Mouse (Mus musculus) heart, embryonic 16.5 days (tissue): ENCODE measurements around the gene Cfd. TPM values are rescaled to one million over a fixed set of nuclear protein-coding genes. Genes with fewer than 3 reads are reported as not detected.

Source experiments
- ATAC-seq: fragments of 200-750 bp; cut with Nextera tagmentation; replicated peaks from 2 replicates; pipeline ENCODE4 v1.8.0; 2017; ENCODE audit warnings: moderate number of reproducible peaks; ENCODE audit not compliant: insufficient read depth, low FRiP score; ENCODE audit errors: extremely low read depth
- H3K27ac ChIP-seq: fragments of 300-500 bp; sonication (generic); 2 replicates; pipeline ENCODE4 v1.5.1; 2014; ENCODE audit warnings: mild to moderate bottlenecking, low read length, control low read depth, moderate library complexity
- H3K27me3 ChIP-seq: fragments of 300-500 bp; sonication (generic); 2 replicates; pipeline ENCODE4 v1.6.1; 2014; ENCODE audit warnings: low read length, mixed read lengths; ENCODE audit not compliant: control insufficient read depth, insufficient read depth
- H3K36me3 ChIP-seq: fragments of 300-500 bp; sonication (generic); 2 replicates; pipeline ENCODE4 v1.6.1; 2014; ENCODE audit not compliant: control insufficient read depth, insufficient read depth
- H3K4me1 ChIP-seq: fragments of 300-500 bp; sonication (generic); 2 replicates; pipeline ENCODE4 v1.6.1; 2014; ENCODE audit warnings: low read length, mixed read lengths; ENCODE audit not compliant: control insufficient read depth, insufficient read depth
- H3K4me2 ChIP-seq: fragments of 300-500 bp; sonication (generic); 2 replicates; pipeline ENCODE4 v1.6.1; 2014; ENCODE audit warnings: low read depth, mild to moderate bottlenecking, control low read depth, low read length
- H3K4me3 ChIP-seq: fragments of 300-500 bp; sonication (generic); 2 replicates; pipeline ENCODE4 v1.5.1; 2014; ENCODE audit warnings: mild to moderate bottlenecking, control low read depth, low read length
- H3K9ac ChIP-seq: fragments of 300-500 bp; sonication (generic); 2 replicates; pipeline ENCODE4 v1.6.1; 2014; ENCODE audit warnings: low read length, control low read depth
- H3K9me3 ChIP-seq: fragments of 300-500 bp; sonication (generic); replicated peaks from 2 replicates; pipeline ENCODE4 v1.6.1; 2016; ENCODE audit warnings: low read length; ENCODE audit not compliant: control insufficient read depth
- WGBS: fragments of 180-500 bp; shearing (Covaris S2); extraction: QIAGEN DNeasy Blood & Tissue Kit; methylation state at CpG from one replicate; pipeline ENCODE4 v1.1.7; 2014; 5-methylcytosine and 5-hydroxymethylcytosine counted together
- polyA plus RNA-seq: library from polyadenylated mRNA; unstranded; fragments of >200 nt; fragmentation: Nextera tagmentation; extraction: Ambion mirVana; gene quantifications from 2 replicates; pipeline ENCODE4 v1.2.1, GENCODE M21; 2015

Cfd gene
- polyA plus RNA-seq, 1 experiment from 2014 or later: not detected

- H3K9me3 ChIP-seq: no peaks in the 10 kb centered on the region
- H3K4me1 ChIP-seq: 0 out of 2 replicates have a peak, but pooled peaks cover 4% of the 10 kb centered on the region
- WGBS: 82% methylated on average over 11 of the region's 11 CpGs
- H3K4me3 ChIP-seq: no peak overlapping the region
- H3K36me3 ChIP-seq: peaks cover 18% of the 10 kb centered on the region
- no peak for ATAC-seq
- no peak overlapping the region for H3K9ac ChIP-seq
- no peaks in the 10 kb centered on the region for H3K27me3 ChIP-seq
- no peak overlapping the region for H3K27ac ChIP-seq
- no peak overlapping the region for H3K4me2 ChIP-seq
Measured at GRCm38 (mm10) chr10:79866601-79867000, 24.1 kb upstream of the Cfd start.

- no peak overlapping the region for H3K27ac ChIP-seq
- no peaks in the 10 kb centered on the region for H3K36me3 ChIP-seq
- H3K9me3 ChIP-seq: no peaks in the 10 kb centered on the region
- H3K9ac ChIP-seq: no peak overlapping the region
- H3K4me2 ChIP-seq: no peak overlapping the region
- ATAC-seq: no peak
- H3K4me1 ChIP-seq: peaks cover 3% of the 10 kb centered on the region; the same call in 1 of the 2 replicates
- no peak overlapping the region for H3K4me3 ChIP-seq
- no peaks in the 10 kb centered on the region for H3K27me3 ChIP-seq
- 79% methylated on average over 8 of the region's 8 CpGs for WGBS
Measured at GRCm38 (mm10) chr10:79871845-79872244, 18.8 kb upstream of the Cfd start.

- Histone ChIP-seq H3K4me3 (no peak overlapping the region), H3K4me1 (peaks cover 3% of the 10 kb centered on the region; the same call in 1 of the 2 replicates), H3K27ac (no peak overlapping the region), H3K36me3 (no peaks in the 10 kb centered on the region), H3K4me2 (0 out of 2 replicates have a peak overlapping the region, but pooled peaks have one; percentile 99), H3K9ac (no peak overlapping the region), H3K27me3 (no peaks in the 10 kb centered on the region), H3K9me3 (no peaks in the 10 kb centered on the region)
- no peak for ATAC-seq
- WGBS: 39% methylated on average over 3 of the region's 3 CpGs
Measured at GRCm38 (mm10) chr10:79872862-79873261, 17.8 kb upstream of the Cfd start.

GRCm38 (mm10) chr10:79873313-79873712 is 17.3 kb upstream of the Cfd start:
- H3K27ac ChIP-seq: no peak overlapping the region
- peak overlapping the region; percentile 65 for H3K4me3 ChIP-seq
- H3K9me3 ChIP-seq: no peaks in the 10 kb centered on the region
- H3K27me3 ChIP-seq: no peaks in the 10 kb centered on the region
- WGBS: 14% methylated on average over 6 of the region's 6 CpGs
- peak overlapping the region; percentile 72; the same call in 1 of the 2 replicates for H3K9ac ChIP-seq
- H3K4me1 ChIP-seq: peaks cover 3% of the 10 kb centered on the region; the same call in 1 of the 2 replicates
- H3K4me2 ChIP-seq: peak overlapping the region; percentile 99
- H3K36me3 ChIP-seq: no peaks in the 10 kb centered on the region
- ATAC-seq: no peak

- peak overlapping the region; percentile 72 for H3K9ac ChIP-seq
- no peaks in the 10 kb centered on the region for H3K27me3 ChIP-seq
- ATAC-seq: 0 out of 2 replicates have a peak, but pooled peaks have one; percentile 4
- WGBS: 3% methylated on average over 26 of the region's 26 CpGs
- no peaks in the 10 kb centered on the region for H3K9me3 ChIP-seq
- no peaks in the 10 kb centered on the region for H3K36me3 ChIP-seq
- peaks cover 3% of the 10 kb centered on the region; the same call in 1 of the 2 replicates for H3K4me1 ChIP-seq
- no peak overlapping the region for H3K27ac ChIP-seq
- H3K4me3 ChIP-seq: peak overlapping the region; percentile 65
- peak overlapping the region; percentile 99 for H3K4me2 ChIP-seq
Measured at GRCm38 (mm10) chr10:79873715-79874289, 16.9 kb upstream of the Cfd start.

GRCm38 (mm10) chr10:79874290-79874862 is 16.3 kb upstream of the Cfd start, which contains the start of the genes Prtn3 and Plppr3:
Prtn3 (plus strand) TSS chr10:79874476.
Plppr3 (minus strand) TSS chr10:79874634.
- Histone ChIP-seq H3K36me3 (no peaks in the 10 kb centered on the region), H3K27me3 (no peaks in the 10 kb centered on the region), H3K4me3 (peak within 1 kb of the TSS; percentile 65), H3K9me3 (no peaks in the 10 kb centered on the region), H3K27ac (no peak within 1 kb of the TSS), H3K4me2 (peak within 1 kb of the TSS; percentile 99), H3K4me1 (peaks cover 3% of the 10 kb centered on the region; the same call in 1 of the 2 replicates), H3K9ac (peak within 1 kb of the TSS; percentile 72)
- WGBS: under 1% methylated on average over 55 of the region's 57 CpGs
- peak; percentile 64 for ATAC-seq

GRCm38 (mm10) chr10:79877174-79877573 is 13.5 kb upstream of the Cfd start:
- Histone ChIP-seq H3K9me3 (no peaks in the 10 kb centered on the region), H3K27me3 (no peaks in the 10 kb centered on the region; the same call in 1 of the 2 replicates), H3K4me3 (no peak overlapping the region), H3K4me1 (peaks cover 10% of the 10 kb centered on the region), H3K27ac (no peak overlapping the region), H3K36me3 (no peaks in the 10 kb centered on the region), H3K9ac (no peak overlapping the region), H3K4me2 (no peak overlapping the region)
- no peak for ATAC-seq
- 18% methylated on average over 1 of the region's 1 CpGs for WGBS

- Histone ChIP-seq H3K9ac (no peak overlapping the region), H3K27me3 (peaks cover 1% of the 10 kb centered on the region; the same call in 1 of the 2 replicates), H3K4me3 (no peak overlapping the region), H3K36me3 (no peaks in the 10 kb centered on the region), H3K27ac (no peak overlapping the region), H3K9me3 (no peaks in the 10 kb centered on the region), H3K4me2 (peak overlapping the region; percentile 24; the same call in 1 of the 2 replicates), H3K4me1 (peaks cover 15% of the 10 kb centered on the region)
- ATAC-seq: no peak
- WGBS: 49% methylated on average over 12 of the region's 12 CpGs
Measured at GRCm38 (mm10) chr10:79877757-79878156, 12.9 kb upstream of the Cfd start.

GRCm38 (mm10) chr10:79879527-79879926 is 11.1 kb upstream of the Cfd start:
- WGBS: 31% methylated on average over 3 of the region's 3 CpGs
- Histone ChIP-seq H3K27me3 (peaks cover 5% of the 10 kb centered on the region; the same call in 1 of the 2 replicates), H3K4me1 (peaks cover 18% of the 10 kb centered on the region), H3K36me3 (no peaks in the 10 kb centered on the region), H3K9ac (no peak overlapping the region), H3K4me3 (no peak overlapping the region), H3K4me2 (no peak overlapping the region), H3K27ac (no peak overlapping the region), H3K9me3 (no peaks in the 10 kb centered on the region)
- ATAC-seq: no peak
